Mouse (Mus musculus): ENCODE measurements around the gene Bnipl. TPM values are rescaled to one million over a fixed set of nuclear protein-coding genes. Genes with fewer than 3 reads are reported as not detected.

The Bnipl gene
- polyA plus RNA-seq, 1 experiment, result 0.09 TPM

DNA sequence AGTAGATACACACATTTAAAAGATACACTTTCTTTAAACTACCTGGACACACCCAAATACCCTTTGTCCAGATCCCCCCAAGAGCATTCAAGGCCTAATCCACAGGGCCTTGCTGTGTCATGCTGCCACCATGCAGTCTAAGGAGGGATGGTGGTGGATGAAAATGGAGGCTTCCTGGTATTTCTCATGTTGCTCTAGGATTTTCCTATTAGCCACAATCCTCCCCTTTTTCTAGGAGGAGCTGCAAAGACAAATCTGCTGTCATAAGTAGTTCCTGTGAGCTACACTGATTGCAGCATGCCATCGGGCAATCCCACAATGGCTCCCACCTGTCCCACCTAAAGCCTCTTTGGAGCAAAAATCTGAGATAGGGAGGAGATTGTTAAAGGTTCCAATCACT is 23.8 kb downstream of the Bnipl start:
- DNase-seq, result no peak
- no peaks in the 10 kb centered on the region for H3K27me3 ChIP-seq (replicated peaks; ENCODE audit: control insufficient read depth, insufficient read depth, low read length)
- no peak overlapping the region for H3K27ac ChIP-seq (ENCODE audit: insufficient read depth, low read depth, low read length)
- no peaks in the 10 kb centered on the region; the same call in 1 of the 2 replicates for H3K36me3 ChIP-seq (ENCODE audit: control insufficient read depth, insufficient read depth, low read length)
- no peak overlapping the region for H3K4me3 ChIP-seq (ENCODE audit: insufficient read depth, low read depth, low read length)
- WGBS, result 14% methylated on average over 1 of the region's 1 CpGs
- H3K4me1 ChIP-seq (ENCODE audit: control insufficient read depth, insufficient read depth, low read length), result peaks cover 20% of the 10 kb centered on the region
- no peak for TF ChIP-seq CTCF (conservative IDR thresholded peaks at IDR 0.05; ENCODE audit: insufficient read depth, insufficient read length, low read depth, low read length)
- TF ChIP-seq POLR2A (IDR thresholded peaks at IDR 0.05; ENCODE audit: low read depth, low read length), result no peak

DNA sequence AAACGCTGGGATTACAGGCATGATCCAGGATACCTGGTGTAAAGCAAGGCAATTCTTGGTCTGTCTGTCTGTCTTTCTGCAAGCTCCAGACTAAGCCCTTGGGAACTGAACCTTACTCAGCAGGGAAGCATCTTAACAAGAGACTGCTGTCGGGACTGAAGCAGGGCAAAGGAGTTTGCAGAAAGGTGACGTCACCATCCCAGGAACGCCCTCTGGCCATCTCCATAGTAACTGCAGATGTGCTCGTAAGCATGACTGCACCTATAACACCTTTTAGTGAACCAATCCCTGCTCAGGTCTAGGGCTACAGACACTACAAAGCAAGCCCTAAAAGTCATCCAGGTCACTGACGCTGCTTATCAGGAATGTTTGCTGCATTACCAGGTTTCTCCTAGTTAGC is 26.7 kb downstream of the Bnipl start:
- TF ChIP-seq POLR2A (IDR thresholded peaks at IDR 0.05; ENCODE audit: low read depth, low read length) (no peak), CTCF (conservative IDR thresholded peaks at IDR 0.05; ENCODE audit: insufficient read depth, insufficient read length, low read depth, low read length) (no peak)
- WGBS, result 22% methylated on average over 6 of the region's 6 CpGs
- H3K27ac ChIP-seq (ENCODE audit: insufficient read depth, low read depth, low read length), result no peak overlapping the region; the same call in 1 of the 2 replicates
- H3K27me3 ChIP-seq (replicated peaks; ENCODE audit: control insufficient read depth, insufficient read depth, low read length), result no peaks in the 10 kb centered on the region
- H3K4me1 ChIP-seq (ENCODE audit: control insufficient read depth, insufficient read depth, low read length), result peaks cover 5% of the 10 kb centered on the region; the same call in 1 of the 2 replicates
- DNase-seq, result peak; percentile 81
- H3K36me3 ChIP-seq (ENCODE audit: control insufficient read depth, insufficient read depth, low read length), result no peaks in the 10 kb centered on the region; the same call in 1 of the 2 replicates
- H3K4me3 ChIP-seq (ENCODE audit: insufficient read depth, low read depth, low read length), result no peak overlapping the region

DNA sequence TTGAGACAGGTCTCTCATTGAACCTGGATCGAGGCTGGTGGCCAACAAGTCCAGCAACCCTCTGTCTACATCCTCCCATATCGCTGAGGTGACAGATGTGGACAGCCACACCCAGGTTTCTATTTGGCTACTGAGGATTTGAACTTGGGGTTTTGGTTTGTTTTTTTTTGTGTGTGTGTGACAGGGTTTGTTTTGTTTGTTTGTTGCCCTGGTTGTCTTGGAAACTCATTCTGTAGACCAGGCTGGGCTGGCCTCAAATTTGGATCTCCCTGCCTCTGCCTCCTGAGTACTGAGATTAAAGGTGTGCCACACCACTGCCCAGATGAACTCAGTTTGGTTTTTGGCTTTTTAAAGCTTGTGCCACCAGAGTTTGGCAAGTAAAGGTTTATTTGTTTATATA is 28.0 kb downstream of the Bnipl start:
- Histone ChIP-seq H3K36me3 (ENCODE audit: control insufficient read depth, insufficient read depth, low read length) (no peaks in the 10 kb centered on the region; the same call in 1 of the 2 replicates), H3K27ac (ENCODE audit: insufficient read depth, low read depth, low read length) (no peak overlapping the region)
- WGBS, result 85% methylated on average over 2 of the region's 2 CpGs

DNA sequence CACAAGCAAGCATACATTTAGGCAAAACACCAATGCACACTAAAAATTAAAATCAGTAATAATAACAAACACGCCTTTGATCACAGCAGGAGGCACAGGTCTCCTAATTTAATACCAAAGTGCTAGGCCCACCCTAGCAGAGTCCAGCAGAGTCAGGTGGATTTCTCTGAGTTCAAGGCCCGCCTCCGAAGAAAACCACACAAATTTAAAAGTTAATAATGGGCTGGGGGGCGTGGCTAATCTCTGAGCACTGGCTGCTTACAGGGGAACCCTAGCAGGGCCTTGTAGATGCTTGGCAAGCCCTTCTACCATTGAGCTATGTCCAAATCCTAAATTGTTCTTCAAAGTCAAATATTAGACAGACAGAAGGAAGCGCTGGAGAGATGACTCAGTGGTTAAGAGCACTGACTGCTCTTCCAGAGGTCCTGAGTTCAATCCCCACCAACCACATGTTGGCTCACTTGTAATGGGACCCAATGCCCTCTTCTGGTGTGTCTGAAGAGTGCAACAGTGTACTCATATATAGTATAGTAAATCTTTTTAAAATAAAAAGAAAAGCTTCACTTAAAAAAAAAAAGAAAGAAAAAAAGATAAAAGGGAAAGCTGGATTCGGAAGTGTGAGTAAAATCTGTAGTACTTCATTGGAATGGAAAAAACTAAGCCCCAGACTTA is 32.4 kb downstream of the Bnipl start:
- no peak overlapping the region for H3K4me3 ChIP-seq (ENCODE audit: insufficient read depth, low read depth, low read length)
- H3K27ac ChIP-seq (ENCODE audit: insufficient read depth, low read depth, low read length), result no peak overlapping the region
- peaks cover 1% of the 10 kb centered on the region for H3K36me3 ChIP-seq (ENCODE audit: control insufficient read depth, insufficient read depth, low read length)
- no peaks in the 10 kb centered on the region for H3K4me1 ChIP-seq (ENCODE audit: control insufficient read depth, insufficient read depth, low read length)
- WGBS, result 66% methylated on average over 6 of the region's 6 CpGs
- TF ChIP-seq POLR2A (IDR thresholded peaks at IDR 0.05; ENCODE audit: low read depth, low read length) (no peak), CTCF (conservative IDR thresholded peaks at IDR 0.05; ENCODE audit: insufficient read depth, insufficient read length, low read depth, low read length) (no peak)
- DNase-seq, result peak; percentile 69
- no peaks in the 10 kb centered on the region for H3K27me3 ChIP-seq (replicated peaks; ENCODE audit: control insufficient read depth, insufficient read depth, low read length)

More for the DNA sequence above, 28.0 kb downstream of the Bnipl start:
- Histone ChIP-seq H3K4me1 (ENCODE audit: control insufficient read depth, insufficient read depth, low read length) (peaks cover 5% of the 10 kb centered on the region; the same call in 1 of the 2 replicates), H3K4me3 (ENCODE audit: insufficient read depth, low read depth, low read length) (no peak overlapping the region), H3K27me3 (replicated peaks; ENCODE audit: control insufficient read depth, insufficient read depth, low read length) (no peaks in the 10 kb centered on the region)
- TF ChIP-seq CTCF (conservative IDR thresholded peaks at IDR 0.05; ENCODE audit: insufficient read depth, insufficient read length, low read depth, low read length) (no peak), POLR2A (IDR thresholded peaks at IDR 0.05; ENCODE audit: low read depth, low read length) (no peak)
- DNase-seq, result no peak

DNA sequence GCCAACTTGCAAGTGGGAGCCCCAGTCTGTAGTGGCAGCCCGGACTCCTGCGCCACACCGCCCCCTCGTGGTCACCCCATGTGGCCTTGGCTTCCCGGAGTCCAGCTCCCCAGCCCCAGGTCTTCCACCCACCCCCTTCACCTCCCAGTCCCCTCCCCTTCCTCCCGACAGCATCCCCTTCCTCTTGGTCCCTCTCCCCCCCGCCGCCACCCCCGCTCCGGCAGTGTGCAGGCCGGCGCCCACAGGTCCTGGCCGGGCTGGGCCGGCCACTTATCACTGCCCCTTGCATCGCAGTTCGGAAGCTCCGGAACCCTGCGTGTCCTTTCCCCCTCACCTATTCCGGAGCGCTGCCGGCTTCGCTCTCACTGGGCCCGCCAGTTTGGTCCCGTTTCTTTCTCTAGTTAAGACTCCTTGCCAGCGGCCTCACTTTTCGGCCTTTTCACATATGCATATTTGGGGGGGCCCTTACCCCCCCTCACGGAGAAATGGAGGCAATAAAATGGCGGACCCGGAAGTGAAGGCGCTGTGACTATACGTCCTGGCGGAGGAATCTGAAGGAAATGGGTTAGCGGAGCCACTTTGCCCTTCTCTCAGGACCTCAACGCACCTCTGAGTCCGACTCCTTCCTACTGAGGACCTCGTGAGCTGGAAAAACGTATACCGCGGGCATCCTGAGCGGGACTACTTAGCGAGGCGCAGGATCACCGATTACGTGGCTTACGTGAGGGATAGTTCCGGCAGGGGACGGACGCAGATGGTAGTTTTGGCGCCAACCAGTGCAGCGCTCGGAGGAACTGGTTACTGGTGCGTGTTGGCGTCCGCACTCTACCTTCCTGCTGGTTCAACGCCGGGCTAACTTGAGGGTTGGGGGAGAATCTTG is 33.5 kb downstream of the Bnipl start, which contains the start of gene Gabpb2:
Gabpb2 (minus strand) TSS at position 662 of the 880 bp plus-strand sequence.
- peak; percentile 97 for DNase-seq
- peak within 1 kb of the TSS; percentile 99 for H3K27ac ChIP-seq (ENCODE audit: insufficient read depth, low read depth, low read length)

DNA sequence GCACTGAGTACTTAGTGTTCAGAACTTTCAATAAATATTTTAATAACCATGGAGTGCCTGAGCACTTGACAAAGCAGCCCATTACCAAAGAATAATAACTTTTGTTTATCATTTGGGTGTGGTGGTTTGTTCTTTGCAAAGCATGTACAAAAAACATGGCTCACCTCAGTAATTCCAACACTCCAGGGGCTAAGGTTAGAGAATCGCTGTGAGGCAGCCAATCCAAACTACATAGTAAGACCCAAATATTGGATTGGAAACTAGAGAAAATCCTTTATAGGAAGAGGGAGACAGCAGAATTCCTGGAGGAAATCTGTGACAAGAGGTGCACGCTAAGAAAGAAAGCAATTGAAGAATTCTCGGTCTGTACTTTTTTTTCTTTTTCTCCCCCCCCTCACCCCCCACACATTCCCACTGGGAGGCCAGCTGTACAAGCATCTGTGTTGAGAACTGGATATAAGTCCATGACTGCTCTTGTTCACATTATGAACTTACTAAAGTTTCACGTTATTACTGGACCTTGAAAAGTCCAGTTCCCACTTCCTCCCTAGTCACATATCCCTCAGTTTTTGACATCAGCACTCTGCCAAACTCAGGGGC is 34.2 kb downstream of the Bnipl start:
- Histone ChIP-seq H3K4me1 (ENCODE audit: control insufficient read depth, insufficient read depth, low read length) (no peaks in the 10 kb centered on the region), H3K27me3 (replicated peaks; ENCODE audit: control insufficient read depth, insufficient read depth, low read length) (no peaks in the 10 kb centered on the region), H3K4me3 (ENCODE audit: insufficient read depth, low read depth, low read length) (peak overlapping the region; percentile 89), H3K36me3 (ENCODE audit: control insufficient read depth, insufficient read depth, low read length) (peaks cover 1% of the 10 kb centered on the region), H3K27ac (ENCODE audit: insufficient read depth, low read depth, low read length) (peak overlapping the region; percentile 77)
- no peak for DNase-seq
- 7% methylated on average over 4 of the region's 4 CpGs for WGBS
- no peak for TF ChIP-seq CTCF (conservative IDR thresholded peaks at IDR 0.05; ENCODE audit: insufficient read depth, insufficient read length, low read depth, low read length)
- TF ChIP-seq POLR2A (IDR thresholded peaks at IDR 0.05; ENCODE audit: low read depth, low read length), result no peak

More for the DNA sequence above, 33.5 kb downstream of the Bnipl start, which contains the start of gene Gabpb2:
- under 1% methylated on average over 56 of the region's 56 CpGs for WGBS
- Histone ChIP-seq H3K4me3 (ENCODE audit: insufficient read depth, low read depth, low read length) (peak within 1 kb of the TSS; percentile 89), H3K27me3 (replicated peaks; ENCODE audit: control insufficient read depth, insufficient read depth, low read length) (no peaks in the 10 kb centered on the region), H3K4me1 (ENCODE audit: control insufficient read depth, insufficient read depth, low read length) (no peaks in the 10 kb centered on the region), H3K36me3 (ENCODE audit: control insufficient read depth, insufficient read depth, low read length) (peaks cover 1% of the 10 kb centered on the region)
- peak; percentile 43 for TF ChIP-seq POLR2A (IDR thresholded peaks at IDR 0.05; ENCODE audit: low read depth, low read length)
- peak; percentile 80 for TF ChIP-seq CTCF (conservative IDR thresholded peaks at IDR 0.05; ENCODE audit: insufficient read depth, insufficient read length, low read depth, low read length)

Measured in kidney, adult 2 months (tissue).